Mouse (Mus musculus) retina, adult 2 months (tissue): ENCODE results near the gene Pigf.

Source experiments
- DNase-seq: peaks from one replicate; pipeline ENCODE4 v3.0.0-alpha.2; 2012; ENCODE audit warnings: low read depth, low spot score

The Pigf gene

GRCm38 (mm10) chr17:87036141-87037073 is 11.2 kb upstream of the Pigf start:
- DNase-seq: no peak

- no peak for DNase-seq
These were observed 539 bp downstream of the Pigf start for GRCm38 (mm10) chr17:87024491-87025242.

GRCm38 (mm10) chr17:87019692-87020091 is 5.5 kb downstream of the Pigf start:
- DNase-seq: no peak

GRCm38 (mm10) chr17:87011301-87012019 is 13.7 kb downstream of the Pigf start:
- no peak for DNase-seq

GRCm38 (mm10) chr17:87008950-87009349 is 16.3 kb downstream of the Pigf start:
- no peak for DNase-seq

GRCm38 (mm10) chr17:86997323-86997722 is 27.9 kb downstream of the Pigf start:
- no peak for DNase-seq

GRCm38 (mm10) chr17:86991306-86991705 is 33.9 kb downstream of the Pigf start:
- DNase-seq: no peak

- DNase-seq: no peak
These were observed 36.5 kb downstream of the Pigf start for GRCm38 (mm10) chr17:86988601-86989184.

- no peak for DNase-seq
These were observed 37.0 kb downstream of the Pigf start for GRCm38 (mm10) chr17:86988161-86988560.

- no peak for DNase-seq
These were observed 38.6 kb downstream of the Pigf start for GRCm38 (mm10) chr17:86986449-86987138.

- DNase-seq: no peak
These were observed 42.7 kb downstream of the Pigf start for GRCm38 (mm10) chr17:86982497-86982896.

GRCm38 (mm10) chr17:86981701-86982100 is 43.5 kb downstream of the Pigf start:
- no peak for DNase-seq

- no peak for DNase-seq
These were observed 44.0 kb downstream of the Pigf start for GRCm38 (mm10) chr17:86981205-86981604.

GRCm38 (mm10) chr17:86978496-86978895 is 46.7 kb downstream of the Pigf start:
- no peak for DNase-seq

- DNase-seq: no peak
These were observed 48.8 kb downstream of the Pigf start for GRCm38 (mm10) chr17:86976387-86976786.

GRCm38 (mm10) chr17:86973097-86973496 is 52.1 kb downstream of the Pigf start:
- no peak for DNase-seq

- DNase-seq: no peak
These were observed 53.3 kb downstream of the Pigf start for GRCm38 (mm10) chr17:86971860-86972259.

- DNase-seq: no peak
These were observed 54.2 kb downstream of the Pigf start for GRCm38 (mm10) chr17:86971036-86971435.

GRCm38 (mm10) chr17:86970026-86970750 is 55.0 kb downstream of the Pigf start:
- no peak for DNase-seq

GRCm38 (mm10) chr17:86969582-86969981 is 55.6 kb downstream of the Pigf start:
- no peak for DNase-seq
